10 mouse cellular contexts compared by ENCODE assay signal in the genomic region with DNA sequence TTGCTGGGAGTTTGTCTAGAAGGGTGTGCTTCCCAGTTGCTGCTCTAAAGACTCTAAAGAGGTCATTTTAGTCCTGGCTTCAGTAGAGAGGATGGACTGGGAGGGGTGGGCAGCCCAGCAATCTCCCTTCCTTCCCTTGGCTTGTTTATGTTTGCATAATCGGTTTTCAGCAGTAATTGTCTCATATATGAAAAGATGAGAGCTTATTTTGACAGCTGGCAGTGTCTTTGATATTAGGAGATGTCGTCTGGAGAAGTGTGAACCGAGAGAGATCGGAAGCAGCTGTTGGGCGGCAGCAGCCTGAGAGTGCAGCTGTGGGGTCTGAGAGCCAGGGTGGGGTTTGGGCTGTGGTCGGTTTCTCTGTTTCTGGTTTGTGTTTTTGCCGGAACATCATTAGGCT.
DNase-seq lines count a peak whose midpoint lies in the region.
"Had no signal": no experiment of that assay in that cellular context is flagged by ENCODE, and none has a peak within 500 bp of the region (broad histone marks: within the 10 kb centered on the region; RNA-seq: fewer than 3 reads in every experiment).

No protein-coding gene starts in this region.

- peak; percentile 18 to 35 for DNase-seq in heart, postnatal 14 days
- no peak for DNase-seq in heart, postnatal 36 days
- DNase-seq in thymus, postnatal 0 days (ENCODE audit: low spot score), result peak; percentile 75
- no peak for DNase-seq in thymus, postnatal 4 days
- peak; percentile 24 for DNase-seq in lung, postnatal 25 days (ENCODE audit: low spot score)
- no peak for DNase-seq in adrenal gland, postnatal 4 days (ENCODE audit: low spot score in 2 of 2)
- no peak for DNase-seq in frontal cortex, postnatal 25 days (ENCODE audit: low spot score in 2 of 2)
- DNase-seq: adrenal gland, adult 8-10 months; cerebellum, postnatal 25 days; right cerebral cortex, adult 18-20 months had no signal

- intact Hi-C loops in heart, postnatal 14 days (cut with DNase I), result no loop called here
- intact Hi-C loops in heart, postnatal 36 days (cut with DNase I), result no loop called here

Comparison
In these comparisons a context has a peak if more than half of its experiments do, and no peak if none do; other contexts are left out.
1. DNase-seq: peak in heart, postnatal 14 days (2 of 2), thymus, postnatal 0 days (single experiment) and lung, postnatal 25 days (single experiment); none in heart, postnatal 36 days (0 of 2), thymus, postnatal 4 days (single experiment), adrenal gland, postnatal 4 days (0 of 2) and frontal cortex, postnatal 25 days (0 of 2).